Mouse (Mus musculus) right cerebral cortex, postnatal 36 days (tissue): ENCODE results near the gene Radil.

ENCODE experiments used
- DNase-seq, 2 experiments: peaks; one replicate each; pipeline ENCODE4 v3.0.0; 2022; ENCODE audit warnings: low spot score in 2 of 2, mixed read lengths in 1 of 2

Radil gene

DNA sequence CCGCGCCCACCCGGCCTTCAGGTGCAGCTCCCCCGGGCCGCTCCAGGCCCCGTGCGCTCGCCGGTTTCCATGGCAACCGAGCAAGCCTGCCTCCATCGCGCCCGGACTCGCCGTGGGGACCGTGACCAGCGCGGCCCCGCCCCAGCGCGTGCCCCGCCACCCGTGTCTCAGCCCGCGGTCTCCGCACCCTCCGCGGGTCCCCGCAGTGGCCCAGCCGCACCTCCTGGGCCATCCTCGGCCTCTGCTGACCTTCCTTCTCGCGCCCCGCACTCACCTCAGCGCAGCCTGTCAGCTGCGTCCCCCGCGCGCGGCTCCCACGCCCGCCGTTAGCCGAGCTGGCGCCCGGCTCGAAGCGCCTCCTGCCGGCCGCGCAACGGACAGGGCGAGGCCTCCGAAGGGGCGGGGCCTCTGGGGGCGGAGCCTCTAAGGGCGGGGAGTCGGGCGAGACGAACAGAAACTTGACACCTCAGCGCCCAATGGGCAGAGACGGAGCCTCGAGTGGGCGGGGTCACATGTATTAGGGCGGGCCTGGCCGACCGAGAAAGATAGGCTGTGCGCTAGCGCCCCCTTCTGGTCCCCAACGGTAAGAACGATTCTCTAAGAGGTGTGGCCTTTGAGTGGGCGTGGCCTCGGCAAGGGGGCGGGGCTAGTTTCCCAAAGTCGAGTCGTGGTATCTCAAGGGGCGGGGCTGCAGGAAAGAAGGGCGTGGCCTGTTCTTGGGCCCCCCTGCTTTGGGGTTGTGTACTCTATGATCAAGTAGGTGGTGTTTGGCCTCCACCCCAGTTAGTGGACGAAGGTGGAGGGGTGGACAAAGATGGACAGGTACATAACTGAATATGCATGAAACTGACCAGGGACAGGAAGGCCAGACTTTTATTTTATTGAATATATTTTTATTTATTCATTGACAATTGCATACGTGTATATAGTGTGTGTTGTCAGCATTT is at the start of gene Radil:
Gene Radil (minus strand): TSS at position 393 of the 947 bp plus-strand sequence.
- peak; percentile 98 for DNase-seq

GRCm38 (mm10) chr5:142597648-142598390 is 46.9 kb upstream of the Radil start:
- no peak for DNase-seq

DNA sequence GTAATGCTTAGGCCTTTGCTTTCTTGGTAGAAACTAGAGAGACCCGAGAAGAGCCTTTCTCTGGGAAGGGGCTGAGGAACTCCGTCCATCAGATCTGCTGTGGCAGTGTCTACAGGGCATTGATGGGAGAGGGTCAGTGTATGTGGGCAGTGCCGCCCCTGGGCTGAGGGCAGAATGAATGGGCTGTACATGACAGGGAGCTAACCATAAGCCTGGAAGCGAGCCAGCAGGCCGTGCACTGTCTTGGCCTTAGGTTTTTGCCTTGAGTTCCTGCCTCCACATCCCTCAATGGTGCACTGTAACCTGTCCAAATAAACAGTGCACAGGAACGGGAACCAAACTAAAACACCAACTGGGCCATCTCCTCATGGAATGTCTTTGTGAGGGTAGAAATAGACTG is 45.8 kb upstream of the Radil start:
- no peak for DNase-seq

DNA sequence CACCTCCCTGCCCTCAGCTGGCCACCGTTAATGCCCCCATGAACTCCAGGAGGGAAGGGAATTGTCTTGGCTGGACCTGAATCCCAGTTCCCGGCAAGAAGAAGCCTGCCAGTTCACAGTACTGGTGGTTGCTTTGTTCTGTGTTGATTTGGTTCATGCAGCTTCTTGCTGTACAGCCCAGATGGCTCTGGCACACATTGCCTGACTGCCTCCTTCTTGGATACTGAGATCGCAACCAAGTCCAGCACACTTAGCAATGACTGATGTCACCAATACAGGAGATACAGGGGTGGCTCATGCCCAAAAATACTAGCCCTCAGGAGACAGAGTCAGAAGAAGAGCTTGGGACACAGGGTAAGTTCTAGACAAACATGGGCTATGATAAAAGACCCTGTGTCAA is 44.8 kb upstream of the Radil start:
- DNase-seq, result no peak

GRCm38 (mm10) chr5:142590953-142591616 is 40.2 kb upstream of the Radil start:
- no peak for DNase-seq

- peak; percentile 54 to 56 for DNase-seq
Measured at GRCm38 (mm10) chr5:142583616-142584126, 32.8 kb upstream of the Radil start.

- DNase-seq, result peak; percentile 56 to 62
Measured at GRCm38 (mm10) chr5:142581517-142581916, 30.6 kb upstream of the Radil start.

- DNase-seq, result no peak
Measured at GRCm38 (mm10) chr5:142578192-142578591, 27.3 kb upstream of the Radil start.

DNA sequence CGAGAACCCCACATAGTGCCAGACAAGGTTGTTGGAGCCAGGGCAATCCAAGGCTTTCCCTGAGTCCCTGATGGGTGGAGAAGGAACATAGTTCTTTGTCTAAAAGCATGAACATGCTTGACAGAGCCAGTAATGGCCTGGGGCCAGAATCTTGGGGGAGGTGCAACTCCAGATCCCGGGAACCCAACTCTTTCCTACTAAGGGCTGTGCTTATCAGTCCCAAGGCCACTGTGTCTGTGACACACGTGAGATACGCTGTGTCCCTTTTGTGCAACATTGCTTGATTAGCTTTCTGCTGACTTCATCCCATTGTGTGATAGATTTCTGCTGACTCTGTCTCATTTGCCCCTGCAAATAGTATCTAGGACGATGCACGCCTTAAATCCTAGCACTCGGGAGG is 25.9 kb upstream of the Radil start:
- DNase-seq, result no peak

- DNase-seq, result no peak
Measured at GRCm38 (mm10) chr5:142574323-142575057, 23.6 kb upstream of the Radil start.

GRCm38 (mm10) chr5:142564606-142565005 is 13.7 kb upstream of the Radil start:
- DNase-seq, result no peak

- no peak for DNase-seq
Measured at GRCm38 (mm10) chr5:142560261-142560660, 9.4 kb upstream of the Radil start.

DNA sequence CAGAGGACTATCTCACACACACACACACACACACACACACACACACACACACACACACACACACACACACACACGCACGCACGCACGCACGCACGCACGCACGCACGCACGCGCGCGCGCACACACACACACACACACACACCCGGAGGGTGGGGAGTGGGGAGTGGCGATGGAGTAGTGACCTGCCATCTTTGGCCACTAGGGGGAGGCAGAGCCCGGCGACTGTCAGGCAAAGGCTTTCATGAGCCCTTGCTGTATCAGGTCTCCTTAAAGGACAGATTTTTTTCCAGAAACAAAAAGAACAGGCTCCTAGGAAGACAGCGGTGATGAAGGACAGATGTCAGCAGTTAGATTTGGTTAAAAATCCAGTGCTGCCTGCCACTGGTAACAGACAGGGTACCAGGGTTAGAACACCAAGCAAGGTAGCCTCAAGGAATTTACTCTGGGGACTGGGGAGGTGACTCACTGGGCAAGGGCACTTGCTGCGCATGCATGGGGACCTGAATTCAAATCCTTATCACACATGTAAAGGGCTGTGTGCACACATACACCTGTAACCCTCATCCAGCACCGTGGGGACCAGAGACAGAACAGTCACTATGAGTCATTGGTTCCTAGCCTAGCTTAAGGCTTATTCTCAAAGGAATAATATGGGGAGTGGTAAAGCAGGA is 6.6 kb upstream of the Radil start:
- DNase-seq, result peak; percentile 81 to 83

- DNase-seq, result no peak
Measured at GRCm38 (mm10) chr5:142556721-142557120, 5.8 kb upstream of the Radil start.

DNA sequence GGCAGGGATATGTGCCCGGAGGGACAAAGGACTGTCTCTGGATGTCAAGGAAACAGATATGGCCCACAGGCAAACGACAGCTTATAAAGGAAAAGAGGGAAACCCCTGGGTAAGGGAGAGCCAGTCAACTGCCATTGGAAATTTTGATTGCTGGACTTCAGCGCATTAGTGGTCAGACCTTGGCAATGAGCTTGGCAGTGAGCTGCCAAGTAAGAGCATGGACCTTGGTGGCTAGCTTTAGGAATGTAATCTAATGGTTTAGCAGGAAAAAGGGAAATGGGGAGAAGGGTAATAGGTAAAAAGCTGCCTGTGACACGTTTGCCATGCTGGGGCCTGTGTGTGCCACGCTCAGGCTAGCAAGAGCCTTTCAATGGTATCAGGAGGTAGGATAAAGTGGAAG is 5.0 kb upstream of the Radil start:
- DNase-seq, result no peak

DNA sequence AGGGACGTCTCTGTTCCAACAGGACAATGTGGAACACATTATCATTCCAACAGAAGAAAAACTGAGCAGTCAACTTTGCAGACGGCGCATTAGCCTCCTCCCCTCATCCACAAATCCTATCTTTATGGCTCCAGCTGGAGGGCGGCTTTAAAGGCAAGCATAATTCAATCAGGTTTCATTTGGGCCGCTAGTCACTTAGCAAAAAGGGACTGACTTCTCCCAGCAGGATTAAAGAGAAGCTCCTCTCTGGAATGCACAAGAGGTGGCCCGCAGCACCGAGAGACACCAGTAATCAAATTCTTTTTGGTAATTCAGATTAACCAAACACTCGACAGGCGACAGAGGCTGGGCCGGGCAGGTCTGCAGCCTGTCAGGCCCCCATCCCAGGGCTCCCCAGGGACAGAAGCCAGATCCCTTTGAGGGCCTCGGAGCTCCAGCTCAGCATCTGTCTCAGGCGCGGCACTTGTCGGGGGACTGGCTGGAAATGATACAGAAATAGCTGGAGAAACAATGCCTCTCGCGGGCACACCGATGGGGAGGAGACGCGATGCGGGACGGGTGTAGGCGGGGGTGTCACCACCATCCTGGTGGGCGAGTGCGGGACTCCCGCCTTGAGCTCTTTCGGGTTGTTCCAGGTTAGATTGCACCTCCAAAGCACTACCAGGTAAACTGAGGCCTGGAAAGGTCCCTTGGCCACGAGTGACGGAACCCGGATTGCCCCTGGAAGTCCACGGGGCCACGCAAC is 765 bp downstream of the Radil start:
- DNase-seq, result peak; percentile 41 to 47

- no peak for DNase-seq
Measured at GRCm38 (mm10) chr5:142549441-142549840, 1.5 kb downstream of the Radil start.

DNA sequence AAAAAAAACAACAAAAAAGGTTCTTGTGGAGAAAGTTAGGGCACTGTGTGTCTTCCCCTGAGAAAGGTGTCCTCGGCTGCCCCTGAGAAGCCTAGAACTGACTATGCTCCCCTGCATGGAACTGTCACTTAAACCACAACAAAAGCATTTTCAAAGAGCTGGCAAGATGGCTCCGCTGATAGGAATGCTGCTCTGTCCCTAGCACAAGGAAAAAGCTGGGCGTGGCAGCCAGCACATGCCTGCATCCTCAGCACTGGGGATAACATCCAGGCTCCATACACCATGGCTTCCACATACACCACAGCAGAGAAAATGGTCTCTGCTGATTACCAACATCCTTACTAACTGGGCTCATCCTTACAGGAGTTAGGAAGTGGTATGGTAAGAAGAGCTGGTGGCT is 3.8 kb downstream of the Radil start:
- no peak for DNase-seq

DNA sequence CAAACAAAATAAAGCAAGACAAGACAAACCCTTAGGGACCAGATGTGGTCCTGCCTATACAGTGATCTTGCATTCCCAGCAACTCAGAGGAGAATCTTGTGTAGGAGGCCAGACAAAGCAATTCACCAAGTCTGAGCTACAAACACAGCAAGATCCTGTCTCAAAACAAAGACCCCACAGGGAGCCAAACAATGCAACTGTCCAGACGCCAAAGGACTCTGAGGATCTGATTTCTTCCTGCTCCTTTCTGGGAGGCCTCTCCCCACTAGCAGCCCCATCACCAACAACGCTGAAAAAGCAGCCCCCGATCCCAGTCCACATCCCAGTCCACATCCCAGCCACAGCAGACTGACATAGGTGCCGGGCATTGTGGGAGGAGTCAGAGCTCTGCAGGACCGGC is 4.6 kb downstream of the Radil start:
- DNase-seq, result no peak
